Mouse (Mus musculus) left cerebral cortex, adult 11 months (tissue): ENCODE results near the gene Kif16b.

Experiments
- DNase-seq: peaks from one replicate; pipeline ENCODE4 v3.0.0; 2022; ENCODE audit warnings: low spot score

Gene Kif16b

DNA sequence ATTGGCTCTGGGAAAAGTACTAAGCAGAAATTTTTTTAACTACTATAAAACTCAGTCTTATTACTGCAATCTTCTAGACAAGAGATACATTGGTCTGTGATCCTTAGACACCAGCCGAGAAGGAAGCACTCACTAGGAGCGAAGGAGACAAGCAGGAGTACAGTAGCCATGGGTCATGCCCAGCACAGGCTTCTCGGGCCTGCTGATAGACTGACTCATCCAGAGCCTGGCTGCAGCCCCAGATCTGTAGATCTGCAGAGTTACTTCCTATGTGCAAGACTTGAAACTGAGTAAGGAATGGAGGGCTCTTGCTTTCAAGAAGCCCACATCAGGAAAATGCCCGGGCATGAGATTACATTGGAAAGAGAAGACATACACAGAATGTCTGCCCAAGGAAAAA lies 169.0 kb downstream of the Kif16b start:
- no peak for DNase-seq

DNA sequence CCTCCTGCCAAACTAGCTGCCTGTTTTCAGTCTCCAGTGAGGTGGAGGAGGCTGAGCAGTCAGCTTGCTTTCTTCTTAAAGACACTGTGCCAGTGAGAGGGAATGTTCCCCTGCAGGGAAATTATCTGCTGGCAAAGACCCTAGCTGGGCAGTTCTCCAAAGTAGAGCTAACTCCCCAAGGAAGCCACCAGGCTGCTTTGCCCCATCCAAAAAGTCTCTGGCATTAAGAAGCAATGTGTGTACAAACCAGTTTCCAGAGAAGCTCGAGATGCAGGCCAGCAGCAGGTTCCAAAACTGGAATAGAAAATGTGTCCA lies 169.6 kb downstream of the Kif16b start:
- DNase-seq: peak; percentile 79

DNA sequence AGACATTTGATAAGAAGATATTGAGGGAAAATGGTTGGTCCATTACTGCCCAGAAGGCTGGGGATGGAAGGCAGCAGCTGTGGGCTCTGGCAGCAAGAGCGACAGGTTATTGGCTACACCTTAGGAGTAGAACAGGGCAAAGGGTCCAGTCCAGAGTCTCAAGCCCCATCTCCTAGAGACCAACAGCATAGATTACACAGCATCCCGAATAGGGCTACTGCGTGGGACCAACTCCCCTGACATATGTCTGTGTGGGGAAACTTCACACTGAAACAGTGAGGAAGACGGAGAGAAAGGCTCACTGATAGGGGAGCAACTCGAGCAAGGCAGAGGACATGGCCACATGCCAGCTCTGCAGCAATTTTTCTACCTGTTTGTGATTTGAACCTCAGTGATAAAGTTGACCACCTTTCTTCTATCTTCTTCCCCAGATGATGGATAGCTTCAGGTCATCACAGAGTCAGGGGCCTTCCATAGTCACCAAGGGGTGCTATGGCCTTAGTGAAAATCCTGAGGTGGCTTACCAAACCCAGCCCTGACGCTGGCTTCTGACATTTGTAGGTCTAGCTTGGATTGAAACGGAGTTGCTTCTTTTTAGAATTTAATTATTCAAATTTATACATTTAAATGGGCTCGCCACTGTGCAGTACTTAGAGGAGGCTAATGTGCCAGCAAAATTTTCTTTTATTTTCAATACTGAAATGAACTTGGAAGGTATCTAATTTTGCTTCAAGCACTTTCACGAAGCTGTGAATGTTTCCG lies 170.1 kb downstream of the Kif16b start:
- peak; percentile 11 for DNase-seq

DNA sequence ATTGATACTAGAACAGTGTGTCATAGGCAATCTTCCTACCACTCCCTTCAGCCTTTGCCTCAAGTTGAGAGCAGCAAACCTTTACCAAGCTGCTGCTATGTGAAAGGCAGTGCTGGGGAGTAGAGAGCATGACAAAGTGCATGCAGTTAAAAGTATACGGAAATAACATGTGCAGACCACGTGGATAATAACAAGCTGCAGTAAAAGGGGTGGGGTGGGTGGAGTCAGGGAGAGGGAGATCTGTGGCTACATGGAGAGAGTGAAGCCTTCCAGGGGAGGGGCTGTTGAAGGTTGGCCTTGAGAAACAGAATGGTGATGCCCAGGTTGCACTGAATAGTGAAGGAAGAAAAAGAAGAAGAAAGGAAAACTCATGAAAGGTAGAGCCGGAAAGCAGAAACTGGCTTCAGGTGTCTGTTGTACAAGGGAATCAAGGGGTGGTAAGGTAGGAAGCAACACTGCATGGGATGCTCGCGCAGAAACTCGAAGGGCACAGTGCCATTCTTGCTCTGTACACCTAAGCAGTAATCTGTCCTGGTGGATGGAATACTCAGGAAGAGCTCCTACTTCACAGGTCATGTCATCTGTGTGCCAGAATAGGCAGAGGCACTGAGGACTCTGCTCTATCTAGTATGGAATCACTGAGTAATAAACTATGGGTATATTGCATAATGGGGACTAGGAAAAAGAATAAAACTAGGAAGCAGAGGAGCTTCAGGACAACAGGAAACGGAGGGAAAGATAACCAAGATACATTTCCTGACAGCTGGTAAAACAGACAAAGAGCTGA lies 176.9 kb downstream of the Kif16b start:
- DNase-seq: no peak

DNA sequence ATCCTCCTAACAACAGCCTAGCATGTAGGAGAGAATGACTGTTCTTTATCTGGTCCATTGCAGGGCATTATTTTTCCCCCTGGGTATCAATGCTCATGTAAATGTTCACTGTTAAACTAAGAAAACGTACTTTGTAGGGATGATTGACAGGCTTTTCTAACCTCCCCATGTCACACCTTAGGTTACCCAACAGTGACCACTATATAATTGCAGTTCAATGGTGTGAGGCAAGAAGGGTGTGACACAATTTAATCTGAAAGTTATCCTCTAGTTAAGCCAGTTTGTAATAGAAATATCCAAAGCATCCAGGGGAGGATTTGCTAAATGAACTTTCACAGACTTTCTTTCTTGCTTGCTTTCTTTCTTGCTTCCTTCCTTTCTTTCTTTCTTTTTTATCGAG lies 181.2 kb downstream of the Kif16b start:
- no peak for DNase-seq

DNA sequence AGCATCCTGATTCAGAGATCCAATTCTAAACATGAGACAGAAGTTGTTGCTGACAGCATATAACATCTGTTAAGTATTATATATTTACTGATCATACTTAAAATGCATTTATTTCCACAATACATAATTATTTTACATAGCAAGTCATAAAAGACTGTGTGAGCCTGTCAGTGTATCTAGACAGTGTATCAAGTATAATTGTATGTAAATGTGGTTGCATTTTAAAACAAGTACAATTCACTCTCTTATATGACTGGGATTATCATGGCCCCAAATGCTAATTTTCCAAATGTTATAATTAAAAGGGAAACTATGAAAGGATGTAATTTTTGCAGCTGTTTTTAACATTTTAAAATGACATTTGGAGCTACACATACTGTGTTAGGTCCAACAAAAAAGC lies 182.3 kb downstream of the Kif16b start:
- DNase-seq: no peak

DNA sequence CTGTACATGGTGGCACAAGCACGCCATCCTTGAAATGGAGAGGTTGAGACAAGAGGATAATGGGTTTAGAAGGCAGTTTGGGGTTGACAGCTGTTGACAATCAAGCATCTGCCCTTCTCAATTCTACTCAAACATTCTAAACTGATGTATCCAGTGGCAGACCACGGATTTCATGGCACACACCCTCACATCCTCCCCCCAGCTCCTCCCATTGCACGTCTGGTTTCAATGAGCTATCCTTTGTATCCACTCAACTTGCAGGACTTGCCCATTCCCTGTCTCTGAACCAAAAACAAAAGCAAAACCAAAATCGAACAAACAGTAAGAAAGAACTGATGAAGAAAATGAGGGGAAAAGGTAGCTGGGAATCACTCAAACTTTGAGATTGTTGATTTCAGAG lies 183.7 kb downstream of the Kif16b start:
- no peak for DNase-seq

DNA sequence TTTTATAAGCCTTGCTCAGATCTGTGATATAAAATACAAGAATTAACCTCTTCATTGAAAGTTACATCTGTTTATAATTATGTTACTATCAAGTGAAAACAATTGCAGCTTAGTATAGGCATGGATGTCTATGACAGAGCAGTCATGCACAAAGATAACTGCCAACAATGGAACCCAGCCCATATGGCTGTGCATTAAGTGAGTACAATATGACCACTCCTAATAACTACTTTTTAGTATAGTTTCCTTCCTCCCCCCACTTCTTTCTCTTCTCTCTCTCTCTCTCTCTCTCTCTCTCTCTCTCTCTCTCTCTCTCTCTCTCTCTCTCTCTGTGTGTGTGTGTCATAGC lies 185.4 kb downstream of the Kif16b start:
- no peak for DNase-seq

DNA sequence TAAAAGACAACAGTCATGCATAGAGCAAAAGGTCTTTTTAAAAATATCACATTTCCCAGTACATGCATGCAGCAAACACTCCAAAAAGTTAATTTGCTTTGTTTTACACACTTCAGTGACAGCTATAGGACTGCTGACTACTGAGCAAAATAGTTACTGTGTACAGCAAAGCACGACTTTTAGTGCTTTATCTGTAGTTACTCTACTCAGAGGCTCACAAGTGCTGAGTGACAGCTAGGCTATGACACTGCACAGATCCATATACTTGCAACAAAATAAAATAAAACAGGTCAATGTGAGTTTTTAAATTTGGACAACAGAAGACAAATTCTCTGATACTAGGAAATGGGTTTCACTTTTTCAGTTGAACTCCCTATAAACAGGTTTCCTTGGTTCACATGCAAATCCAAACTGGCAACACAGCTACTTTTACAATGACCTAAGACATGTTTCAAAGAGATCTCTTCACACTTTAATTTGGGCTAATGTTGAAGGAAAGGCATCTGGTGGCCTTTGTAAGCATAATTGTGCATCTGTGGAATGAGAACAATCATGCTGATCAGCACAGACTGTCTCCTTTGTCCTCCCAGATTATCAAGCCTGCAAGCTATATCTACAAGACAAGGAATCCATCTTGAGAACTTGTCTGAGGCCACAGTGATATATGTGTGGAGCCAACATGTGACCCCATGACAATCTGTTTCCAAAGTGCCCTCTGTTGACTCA lies 186.0 kb downstream of the Kif16b start:
- no peak for DNase-seq

DNA sequence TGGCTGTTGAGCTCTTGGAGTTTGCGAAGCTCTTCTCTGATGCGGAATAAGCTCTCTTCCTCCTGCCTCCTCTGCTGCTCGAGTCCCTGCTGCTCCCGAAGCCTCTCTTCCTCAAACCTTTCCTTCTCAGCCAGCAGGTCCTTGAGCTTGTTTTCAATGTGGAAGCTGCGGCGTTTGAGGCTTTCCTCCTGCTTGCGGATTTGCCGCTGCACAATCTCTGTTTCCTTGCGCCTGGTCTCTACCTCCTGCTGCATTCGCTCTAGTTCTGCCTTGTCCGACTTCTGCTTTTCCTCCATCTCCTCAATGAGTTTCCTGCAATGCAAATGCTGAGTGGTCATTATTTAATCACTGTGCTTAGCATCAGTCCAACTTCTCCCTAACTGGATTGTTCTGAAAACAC lies 188.6 kb downstream of the Kif16b start:
- DNase-seq: no peak

DNA sequence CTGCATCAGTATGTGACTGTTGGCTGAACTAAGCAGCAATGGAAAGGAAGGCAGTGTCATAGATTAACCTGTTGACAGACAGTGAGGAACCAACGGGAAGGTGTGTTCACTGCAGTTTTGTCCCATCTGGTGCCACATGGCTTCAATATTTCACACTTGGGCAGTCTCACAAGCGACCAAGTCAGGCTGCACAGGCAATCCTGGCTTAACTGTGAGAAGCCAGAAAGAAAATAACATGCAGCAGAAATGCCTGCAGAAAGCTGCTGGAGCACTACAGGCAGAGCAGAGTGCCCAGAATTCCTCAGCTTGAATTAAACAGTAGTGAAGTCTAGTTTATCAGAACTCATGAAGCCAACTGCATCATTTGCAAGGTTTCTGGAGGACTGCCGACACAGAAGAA lies 192.0 kb downstream of the Kif16b start:
- DNase-seq: no peak

DNA sequence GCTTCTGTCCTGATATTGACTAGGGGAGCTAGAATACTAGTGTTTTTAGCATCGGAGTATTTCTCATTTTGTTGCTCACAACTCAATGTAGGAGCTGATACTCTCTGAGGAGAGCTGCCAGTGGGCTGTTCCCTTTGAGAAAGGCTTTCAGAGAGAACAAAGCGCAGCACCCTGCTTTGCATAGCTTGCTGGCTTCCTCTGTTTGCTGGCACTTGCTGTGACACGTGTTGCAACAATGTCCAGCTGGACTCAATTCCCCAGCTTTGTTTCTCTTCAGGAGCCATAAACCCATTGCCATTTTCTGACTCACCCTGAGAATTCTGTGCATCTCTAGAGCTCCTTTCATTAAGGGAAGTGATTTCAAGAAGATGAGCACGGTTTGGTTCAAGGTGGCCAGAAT lies 200.6 kb downstream of the Kif16b start:
- peak; percentile 35 for DNase-seq

DNA sequence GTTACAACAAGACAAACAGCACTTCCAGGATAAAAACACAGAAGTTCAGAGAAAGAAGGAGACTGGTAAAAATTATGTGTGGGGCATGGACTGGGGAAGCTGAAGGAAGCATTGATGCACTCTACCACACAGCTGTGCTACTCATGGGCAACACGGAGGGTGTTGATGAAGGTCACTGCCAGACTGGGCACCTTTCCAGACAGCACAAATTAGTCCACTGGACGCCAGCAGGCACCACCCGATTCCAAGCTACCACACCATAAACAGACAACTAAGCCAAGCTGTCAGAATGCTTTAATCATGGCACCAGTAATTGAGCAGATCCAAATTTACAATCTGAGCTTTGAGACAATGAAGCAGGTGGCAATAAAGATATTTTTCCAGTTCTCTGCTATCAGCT lies 202.7 kb downstream of the Kif16b start:
- DNase-seq: peak; percentile 27

DNA sequence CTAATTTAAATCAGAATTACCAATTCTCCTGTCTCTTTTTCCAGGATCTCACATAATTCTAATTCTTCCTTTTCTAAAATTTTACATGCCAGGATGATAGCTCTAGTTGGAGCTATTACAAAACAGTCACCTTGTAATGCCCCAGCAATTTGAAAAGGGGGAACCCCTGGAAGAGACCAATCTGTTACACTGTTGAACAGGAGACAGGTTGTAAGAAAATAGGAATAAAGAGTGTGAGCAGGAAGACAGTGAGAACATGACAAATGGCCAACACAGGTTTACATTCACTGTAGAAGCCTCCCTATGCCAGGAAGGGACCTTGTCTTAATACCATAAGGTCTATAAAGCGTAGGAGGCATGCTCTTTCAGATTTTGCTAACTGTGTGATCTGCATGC lies 206.4 kb downstream of the Kif16b start:
- DNase-seq: no peak

DNA sequence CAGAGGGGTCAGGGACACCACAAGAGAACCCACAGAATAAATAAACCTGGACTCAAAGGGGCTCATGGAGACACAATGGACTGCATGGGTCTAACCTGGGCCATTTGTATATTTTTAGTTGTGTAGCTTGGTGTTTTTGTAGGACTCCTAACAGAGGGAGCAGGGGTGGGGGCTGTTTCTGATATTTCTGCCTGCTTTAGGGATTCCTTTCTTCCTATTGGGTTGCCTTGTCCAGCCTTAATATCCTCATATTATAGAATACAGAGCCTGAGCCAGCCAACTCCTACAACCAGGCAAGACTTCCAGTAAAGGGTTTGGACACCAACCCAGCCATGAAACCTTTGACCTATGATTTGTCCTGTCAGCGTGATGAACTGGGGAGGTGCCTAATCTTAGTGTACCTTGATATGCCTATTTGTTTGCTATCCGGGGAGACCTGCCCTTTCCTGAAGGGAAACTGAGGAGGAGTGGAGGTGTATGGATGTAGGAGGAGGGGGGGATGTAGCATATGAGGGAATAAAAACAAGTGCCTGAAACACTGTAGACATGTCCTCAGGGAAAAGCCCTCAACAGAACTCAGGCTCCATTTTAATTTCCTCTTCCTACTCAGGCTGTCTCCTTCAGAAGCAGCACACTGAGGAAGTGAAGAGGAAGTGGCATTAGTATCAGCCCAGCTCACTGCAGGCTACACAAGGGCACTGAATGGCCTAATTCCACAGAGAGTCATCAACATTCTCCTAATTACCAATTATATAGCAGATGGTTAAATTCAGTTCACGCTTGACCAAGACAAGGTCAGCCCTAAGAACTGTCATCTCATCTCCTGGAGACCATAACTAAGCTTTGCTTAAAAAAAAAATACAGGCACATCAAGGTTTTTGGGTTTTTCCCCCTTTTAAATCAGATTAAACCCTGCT lies 207.1 kb downstream of the Kif16b start:
- DNase-seq: no peak

DNA sequence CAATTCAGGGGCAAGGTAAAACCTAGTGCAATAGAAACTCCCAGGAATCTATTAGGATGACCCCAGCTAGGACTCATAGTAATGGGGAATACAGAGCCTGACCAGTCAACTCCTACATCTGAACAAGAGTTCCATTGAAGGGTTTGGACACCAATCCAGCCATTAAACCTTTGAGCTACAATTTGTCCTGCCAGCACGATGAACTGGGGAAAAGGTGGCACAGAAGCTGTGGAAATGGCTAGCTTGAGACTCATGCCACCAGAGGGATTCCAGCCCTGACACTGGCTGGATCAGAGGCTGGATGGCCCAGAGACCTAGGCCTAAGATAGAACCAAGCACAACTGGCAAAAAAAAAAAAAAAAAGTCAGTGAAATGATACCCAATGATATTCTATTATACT lies 207.9 kb downstream of the Kif16b start:
- no peak for DNase-seq

DNA sequence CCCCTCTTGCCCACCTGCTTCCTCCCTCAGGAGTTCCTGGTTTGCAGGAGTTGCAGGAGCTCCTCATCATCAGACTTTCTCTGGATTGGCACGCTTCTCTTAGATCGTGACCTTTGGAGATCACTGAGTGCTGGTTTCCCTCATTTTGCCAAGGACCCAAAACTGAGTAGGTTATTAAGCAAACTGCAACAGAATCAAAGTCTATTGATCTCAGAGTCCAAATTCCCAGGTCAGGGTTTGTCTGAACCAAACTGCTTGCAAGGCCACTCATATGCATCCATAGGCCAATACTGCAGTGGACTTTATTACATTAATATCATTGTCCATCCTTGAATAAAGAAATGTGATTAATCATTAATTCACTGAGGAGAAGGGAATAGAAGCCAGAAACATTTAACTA lies 211.8 kb downstream of the Kif16b start:
- DNase-seq: no peak

DNA sequence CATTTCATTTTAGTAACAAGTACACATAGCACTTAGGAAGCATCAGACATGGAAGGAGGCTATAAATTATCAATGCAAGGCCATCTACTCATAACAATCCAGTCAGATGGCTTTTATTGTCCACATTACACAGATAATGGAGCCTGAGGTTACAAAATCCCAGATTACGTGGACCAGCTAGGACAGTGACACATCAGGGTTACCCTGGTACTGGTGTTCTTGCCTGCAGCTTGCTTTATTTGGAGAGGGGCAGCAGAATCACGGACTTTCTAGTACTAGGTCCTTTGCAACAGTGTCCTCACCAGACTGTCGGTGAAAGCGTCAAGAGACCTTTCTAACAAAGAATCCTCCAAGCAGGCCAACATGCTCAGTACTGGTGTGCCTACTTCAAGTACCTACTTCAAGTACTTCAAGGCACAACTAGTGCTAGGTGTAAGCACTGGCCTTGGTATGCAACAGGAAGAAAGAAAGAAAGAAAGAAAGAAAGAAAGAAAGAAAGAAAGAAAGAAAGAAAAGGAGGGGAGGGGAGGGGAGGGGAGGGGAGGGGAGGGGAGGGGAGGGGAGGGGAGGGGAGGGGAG lies 213.3 kb downstream of the Kif16b start:
- no peak for DNase-seq

DNA sequence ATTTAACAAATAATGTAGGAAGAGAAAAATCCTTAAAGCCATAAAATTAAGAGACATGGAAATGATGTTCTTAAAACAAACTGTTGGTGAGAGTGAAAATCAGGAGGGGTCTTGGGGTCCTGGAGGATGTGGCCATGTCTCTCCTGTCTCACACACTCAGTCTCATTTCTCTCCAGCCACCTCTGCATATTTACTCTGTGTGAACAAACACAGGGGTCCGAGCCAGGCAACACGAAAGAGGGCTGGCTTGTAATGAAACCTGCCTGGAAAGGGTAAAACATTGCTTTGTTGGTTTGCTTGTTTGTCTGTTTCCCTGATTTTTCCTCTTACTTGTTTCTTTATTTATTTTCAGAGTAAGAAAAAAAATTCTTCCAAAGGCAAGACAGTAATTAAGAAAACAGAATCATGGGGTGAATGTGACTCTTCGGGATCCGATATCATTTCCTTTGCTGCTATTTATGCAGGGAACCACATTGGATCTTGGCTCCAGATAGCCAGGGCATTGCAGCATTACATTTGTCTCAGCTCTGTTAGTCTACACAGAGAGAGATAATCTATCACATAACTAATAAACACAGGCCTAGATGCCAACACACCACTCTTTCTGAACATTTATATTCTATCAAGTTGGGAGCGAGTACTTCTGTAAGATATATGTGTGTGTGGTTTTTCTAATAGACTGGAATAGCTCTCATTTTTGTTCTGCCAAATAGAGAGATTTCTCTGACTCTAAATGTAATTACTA lies 218.2 kb downstream of the Kif16b start:
- DNase-seq: no peak

DNA sequence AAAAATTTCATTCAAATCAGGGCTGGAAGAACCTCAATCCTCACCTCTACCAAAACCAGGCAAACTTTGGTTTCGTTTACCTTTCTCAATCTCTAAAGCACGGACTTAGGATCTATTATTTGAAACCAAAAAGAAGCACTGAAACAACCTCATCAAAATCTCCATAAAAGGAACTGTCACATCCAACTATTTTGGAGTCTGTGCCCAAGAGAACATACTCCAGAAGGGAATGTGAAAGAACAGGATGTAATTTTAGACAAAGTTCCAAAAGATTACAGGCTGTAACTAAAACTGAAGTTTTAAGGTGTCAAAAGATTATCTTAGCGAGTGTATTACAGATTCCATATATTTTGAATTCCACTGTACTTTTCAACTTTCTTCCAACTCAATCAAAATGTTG lies 232.9 kb downstream of the Kif16b start:
- DNase-seq: no peak

DNA sequence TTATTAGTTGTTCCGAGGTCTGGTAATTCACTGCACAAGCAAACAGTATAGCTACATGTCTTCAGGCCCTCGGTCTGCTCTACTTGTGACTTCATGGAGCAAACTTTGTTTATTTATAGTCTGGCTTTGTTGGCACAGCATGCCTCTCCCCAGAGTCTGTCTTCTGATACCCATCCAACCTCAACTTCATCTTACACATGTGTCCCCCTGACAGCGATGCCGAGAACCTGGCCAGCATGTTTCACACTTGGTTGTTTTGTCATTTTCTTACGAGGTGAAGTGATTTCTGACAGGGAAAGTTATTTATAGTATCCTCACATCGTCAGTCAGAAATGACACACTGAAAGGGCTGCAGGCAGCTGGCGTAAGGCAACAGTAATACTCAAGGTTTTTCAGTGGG lies 249.7 kb downstream of the Kif16b start:
- DNase-seq: no peak
